Mouse (Mus musculus) CH12.LX (cell line): ENCODE measurements around the gene Rtp2. TPM values are rescaled to one million over a fixed set of nuclear protein-coding genes. Genes with fewer than 3 reads are reported as not detected.

Experiments
- DNase-seq: peaks from one replicate; pipeline ENCODE4 v3.0.0-alpha.2; 2013; ENCODE audit errors: extremely low read depth
- H3K27ac ChIP-seq: 2 replicates; pipeline ENCODE4 v1.5.1; 2012; ENCODE audit warnings: low read depth, mild to moderate bottlenecking, control low read depth, moderate library complexity; ENCODE audit not compliant: insufficient read depth
- H3K27me3 ChIP-seq: replicated peaks from 2 replicates; pipeline ENCODE3; 2012; ENCODE audit warnings: inconsistent platforms
- H3K36me3 ChIP-seq, 2 experiments: replicated peaks in 1 of 2; 2 replicates each; pipeline versions ENCODE3 to v1.6.1; 2012; ENCODE audit warnings: inconsistent platforms in 1 of 2, low read length in 1 of 2, mild to moderate bottlenecking in 1 of 2, mixed read lengths in 1 of 2, moderate library complexity in 1 of 2; ENCODE audit not compliant: control insufficient read depth in 1 of 2, insufficient read depth in 1 of 2
- H3K4me1 ChIP-seq, 2 experiments: 2 replicates each; pipeline ENCODE4 v1.6.1; 2012; ENCODE audit warnings: inconsistent platforms in 1 of 2, moderate library complexity in 1 of 2; ENCODE audit not compliant: insufficient read depth in 2 of 2, control insufficient read depth in 1 of 2
- H3K4me2 ChIP-seq: 2 replicates; pipeline ENCODE4 v1.6.1; 2012; ENCODE audit warnings: low read depth, mild to moderate bottlenecking, control low read depth; ENCODE audit not compliant: poor library complexity, insufficient read depth, severe bottlenecking
- H3K4me3 ChIP-seq, 3 experiments: fragments of 150-350 bp in 1 of 3; sonication (generic) in 1 of 3; replicated peaks in 1 of 3; 2 replicates each; pipeline versions ENCODE3 to v1.5.1; 2011 to 2012; ENCODE audit warnings: low read depth in 2 of 3, low read length in 2 of 3, mild to moderate bottlenecking in 2 of 3, moderate library complexity in 2 of 3, control low read depth in 1 of 3, improper control_type of control experiment in 1 of 3, inconsistent platforms in 1 of 3, mixed read lengths in 1 of 3; ENCODE audit not compliant: poor library complexity in 1 of 3
- H3K79me2 ChIP-seq: replicated peaks from 2 replicates; pipeline ENCODE4 v1.6.1; 2012; ENCODE audit warnings: mild to moderate bottlenecking, moderate library complexity; ENCODE audit not compliant: control insufficient read depth, poor library complexity, insufficient read depth, severe bottlenecking; ENCODE audit errors: extremely low read depth
- H3K9ac ChIP-seq: 2 replicates; pipeline ENCODE4 v1.6.1; 2012; ENCODE audit warnings: low read depth, mild to moderate bottlenecking, control low read depth, moderate library complexity; ENCODE audit not compliant: insufficient read depth
- H3K9me3 ChIP-seq: replicated peaks from 2 replicates; pipeline ENCODE3; 2012; ENCODE audit warnings: low read length, inconsistent platforms, mixed read lengths
- ELF1 ChIP-seq: IDR thresholded peaks from 2 replicates; pipeline ENCODE4 v1.6.1; 2014; ENCODE audit warnings: low read depth, mild to moderate bottlenecking, inconsistent platforms, low read length, improper control_type of control experiment
- HCFC1 ChIP-seq: IDR thresholded peaks from 2 replicates; pipeline ENCODE4 v1.6.1; 2012; ENCODE audit warnings: low read depth, mild to moderate bottlenecking, inconsistent platforms, low read length, improper control_type of control experiment
- JUN ChIP-seq: IDR thresholded peaks from 2 replicates; pipeline ENCODE4 v1.6.1; 2011; ENCODE audit warnings: low read depth, mild to moderate bottlenecking, low read length, improper control_type of control experiment, moderate library complexity; ENCODE audit not compliant: insufficient read depth
- JUND ChIP-seq: conservative IDR thresholded peaks from 2 replicates; pipeline ENCODE4 v1.6.1; 2011; ENCODE audit warnings: low read depth, low read length, improper control_type of control experiment
- KAT2A ChIP-seq: IDR thresholded peaks from 2 replicates; pipeline ENCODE4 v1.6.1; 2012; ENCODE audit warnings: low read length, improper control_type of control experiment, inconsistent platforms; ENCODE audit not compliant: insufficient replicate concordance
- MAX ChIP-seq: IDR thresholded peaks from 2 replicates; pipeline ENCODE4 v1.6.1; 2011; ENCODE audit warnings: low read length, improper control_type of control experiment
- MAZ ChIP-seq: IDR thresholded peaks from 2 replicates; pipeline ENCODE4 v1.6.1; 2012; ENCODE audit warnings: low read depth, mild to moderate bottlenecking, inconsistent platforms, low read length, improper control_type of control experiment, moderate library complexity
- MXI1 ChIP-seq: IDR thresholded peaks from 2 replicates; pipeline ENCODE4 v1.6.1; 2011; ENCODE audit warnings: mild to moderate bottlenecking, low read depth, low read length, improper control_type of control experiment
- NRF1 ChIP-seq: IDR thresholded peaks from 2 replicates; pipeline ENCODE4 v1.6.1; 2014; ENCODE audit warnings: low read depth, mild to moderate bottlenecking, inconsistent platforms, low read length, improper control_type of control experiment, moderate library complexity
- PAX5 ChIP-seq: IDR thresholded peaks from 2 replicates; pipeline ENCODE4 v1.6.1; 2012; ENCODE audit warnings: low read length, inconsistent platforms, mixed read lengths
- POLR2A ChIP-seq: IDR thresholded peaks from 2 replicates; pipeline ENCODE4 v1.6.1; 2011; ENCODE audit warnings: low read depth, mild to moderate bottlenecking, improper control_type of control experiment, low read length
- RCOR1 ChIP-seq: conservative IDR thresholded peaks from 2 replicates; pipeline ENCODE4 v1.6.1; 2012; ENCODE audit warnings: low read depth, mild to moderate bottlenecking, inconsistent platforms, low read length, improper control_type of control experiment
- SMC3 ChIP-seq: IDR thresholded peaks from 2 replicates; pipeline ENCODE4 v1.6.1; 2011; ENCODE audit warnings: low read depth, low read length, improper control_type of control experiment
- USF1 ChIP-seq: IDR thresholded peaks from 2 replicates; pipeline ENCODE4 v1.6.1; 2014; ENCODE audit warnings: low read depth, mild to moderate bottlenecking, inconsistent platforms, low read length, improper control_type of control experiment
- USF2 ChIP-seq: conservative IDR thresholded peaks from 2 replicates; pipeline ENCODE4 v1.6.1; 2011; ENCODE audit warnings: low read depth, low read length, improper control_type of control experiment
- ZC3H11A ChIP-seq: IDR thresholded peaks from 2 replicates; pipeline ENCODE4 v1.6.1; 2012; ENCODE audit warnings: low read depth, mild to moderate bottlenecking, inconsistent platforms, low read length, improper control_type of control experiment
- ZMIZ1 ChIP-seq: IDR thresholded peaks from 2 replicates; pipeline ENCODE4 v1.6.1; 2012; ENCODE audit warnings: low read depth, mild to moderate bottlenecking, inconsistent platforms, low read length, improper control_type of control experiment
- dilution Hi-C: fragments of 300-500 bp; cut with MboI; formaldehyde crosslinking; loops from 2 replicates; pipeline ENCODE4 v1.14.3; 2020; ENCODE audit warnings: low sequenced_read_pairs; ENCODE audit not compliant: extremely low pct_unique_long_range_greater_than_20kb, extremely low pct_ligation_motif_present
- in situ Hi-C: fragments of 300-500 bp; cut with MboI; formaldehyde crosslinking; loops from 3 replicates; pipeline ENCODE4 v1.14.3; 2019; ENCODE audit warnings: low sequenced_read_pairs, low pct_ligation_motif_present, low pct_unique_long_range_greater_than_20kb, mixed read lengths
- polyA plus RNA-seq: library from polyadenylated mRNA; unstranded; fragments of >175 nt; gene quantifications from 2 replicates; pipeline ENCODE4 v1.2.1, GENCODE M21; 2012; ENCODE audit warnings: low read depth; ENCODE audit not compliant: insufficient read length
- total RNA-seq, 2 experiments: library from RNA; depleted of rRNA; stranded (reverse); fragments of 300-350 nt in 1 of 2; fragments of >200 nt in 1 of 2; gene quantifications; 2 replicates each; pipeline ENCODE4 v1.2.3; 2012 to 2014

Rtp2 gene
- total and polyA plus RNA-seq, 3 experiments, result not detected

DNA sequence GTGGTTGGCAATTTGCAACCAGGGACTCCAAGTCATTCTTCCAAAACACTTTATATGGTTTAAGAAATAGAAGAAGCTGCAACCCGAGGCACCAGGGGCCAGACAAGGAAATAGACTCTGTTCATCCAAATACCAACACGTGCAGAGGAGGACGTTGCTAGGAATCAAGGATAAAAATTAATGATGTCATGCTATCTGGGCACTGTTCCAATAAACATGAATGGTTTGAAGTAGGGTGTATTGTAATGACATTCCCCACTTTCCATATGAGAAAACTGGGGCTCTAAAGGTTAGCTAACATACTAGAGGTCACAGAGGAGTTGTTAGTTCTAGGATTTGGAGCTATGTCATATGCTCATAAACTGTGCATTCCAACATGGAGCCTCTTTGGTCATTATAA is 12.6 kb upstream of the Rtp2 start:
- peaks cover 0 to 3% of the 10 kb centered on the region in 2 experiments; a peak in 1 of 4 replicates for H3K4me1 ChIP-seq
- dilution Hi-C loops (no loop called here), in situ Hi-C loops (no loop called here)
- no peak overlapping the region for H3K4me2 ChIP-seq
- H3K9ac ChIP-seq, result no peak overlapping the region
- H3K36me3 ChIP-seq, result no peaks in the 10 kb centered on the region
- no peaks in the 10 kb centered on the region for H3K79me2 ChIP-seq
- no peak for TF ChIP-seq SMC3
- TF ChIP-seq MAZ, result no peak
- no peak for TF ChIP-seq HCFC1
- no peak for TF ChIP-seq MAX
- TF ChIP-seq USF1, result no peak
- TF ChIP-seq JUN, result no peak
- H3K4me3 ChIP-seq, result no peak overlapping the region
- DNase-seq, result no peak
- H3K27ac ChIP-seq, result no peak overlapping the region
- no peaks in the 10 kb centered on the region for H3K27me3 ChIP-seq
- no peaks in the 10 kb centered on the region for H3K9me3 ChIP-seq

DNA sequence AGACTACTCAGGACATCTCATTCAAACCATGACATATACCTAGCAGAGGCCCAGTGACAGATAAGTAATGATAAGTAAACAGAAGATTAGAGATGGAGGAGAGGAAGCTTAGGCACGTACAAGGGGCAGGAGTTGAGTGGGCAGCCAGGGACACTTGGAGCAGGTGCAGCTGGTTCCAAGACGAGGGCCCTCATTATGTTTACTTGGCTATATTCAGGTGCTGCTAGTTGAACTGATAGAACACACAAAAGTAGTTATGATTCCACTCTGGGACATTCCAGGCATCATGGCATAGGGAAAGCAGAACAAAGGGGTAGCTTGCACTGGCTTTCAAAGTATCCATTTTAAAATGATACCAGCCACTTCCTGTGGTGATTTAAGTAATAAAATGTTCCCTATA is 2.2 kb upstream of the Rtp2 start:
- no peak overlapping the region for H3K9ac ChIP-seq
- H3K27ac ChIP-seq, result no peak overlapping the region
- DNase-seq, result no peak
- dilution Hi-C loops, result no loop called here
- no peaks in the 10 kb centered on the region for H3K4me1 ChIP-seq
- H3K36me3 ChIP-seq, result no peaks in the 10 kb centered on the region
- no peak for TF ChIP-seq ZMIZ1
- no peak for TF ChIP-seq ELF1
- TF ChIP-seq RCOR1, result no peak
- no peak for TF ChIP-seq JUND
- TF ChIP-seq USF1, result no peak
- TF ChIP-seq NRF1, result no peak
- no peak for TF ChIP-seq MXI1
- no peak for TF ChIP-seq JUN
- TF ChIP-seq ZC3H11A, result no peak
- TF ChIP-seq USF2, result no peak
- TF ChIP-seq PAX5, result no peak
- TF ChIP-seq POLR2A, result no peak
- TF ChIP-seq KAT2A, result no peak
- no peak overlapping the region for H3K4me2 ChIP-seq
- in situ Hi-C loops, result no loop called here
- H3K4me3 ChIP-seq, result no peak overlapping the region
- H3K27me3 ChIP-seq, result no peaks in the 10 kb centered on the region
- no peaks in the 10 kb centered on the region for H3K9me3 ChIP-seq
- H3K79me2 ChIP-seq, result no peaks in the 10 kb centered on the region
